Mouse (Mus musculus): ENCODE data around the gene AC161166.1. TPM values are rescaled to one million over a fixed set of nuclear protein-coding genes. Genes with fewer than 3 reads are reported as not detected.
"Not testable (repeated sequence)": the region's sequence is repeated elsewhere in the genome, so short reads cannot be mapped to it uniquely, and the experiment has no call there.

The AC161166.1 gene
- total RNA-seq, 2 experiments from 2014 or later: not detected

DNA sequence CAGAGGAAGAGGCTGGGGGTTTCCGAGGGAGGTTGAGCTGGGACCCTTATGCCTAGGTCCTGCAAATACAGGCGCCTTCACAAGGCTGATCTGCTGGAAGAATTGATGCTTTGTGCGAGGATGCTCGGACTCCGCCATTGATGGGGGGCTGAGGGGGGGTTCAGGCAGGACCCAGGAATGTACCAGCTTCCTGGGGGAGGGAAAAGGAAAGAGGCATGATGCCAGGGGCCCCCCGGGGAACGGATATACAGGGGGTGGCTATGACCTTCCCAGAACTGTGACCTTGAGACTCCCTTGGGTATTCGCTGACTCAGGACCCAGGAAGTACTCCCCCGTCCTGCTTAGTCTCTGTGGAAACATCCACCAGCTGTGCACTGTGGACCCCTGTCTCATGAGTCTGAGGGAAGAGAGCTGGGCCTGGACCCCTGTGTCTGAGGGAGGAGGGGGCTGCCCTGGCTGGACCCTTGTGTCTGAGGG, 25.6 kb downstream of the AC161166.1 start:
- DNase-seq (ENCODE audit: low spot score in 2 of 2): no peak

DNA sequence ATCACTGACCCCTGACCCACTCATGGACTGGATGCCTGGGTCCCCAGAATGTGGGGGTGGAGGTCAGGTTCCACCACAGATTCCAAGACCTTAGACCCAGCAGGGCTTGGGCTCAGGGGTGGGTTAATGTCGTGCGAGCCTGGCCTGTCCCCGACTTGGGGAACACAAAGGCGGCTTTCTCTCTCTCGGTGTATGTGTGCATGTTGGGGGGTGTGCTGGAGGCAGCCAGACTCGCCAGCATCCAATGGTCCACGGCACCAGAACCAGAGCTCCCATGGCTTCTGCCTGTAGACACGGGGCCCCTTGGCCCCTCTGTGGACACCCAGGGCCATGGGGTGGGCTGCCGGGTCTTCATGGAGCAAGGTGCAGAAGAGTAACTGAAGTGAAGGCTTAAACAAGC, 26.8 kb downstream of the AC161166.1 start:
- DNase-seq (ENCODE audit: low spot score in 2 of 2): no peak

DNA sequence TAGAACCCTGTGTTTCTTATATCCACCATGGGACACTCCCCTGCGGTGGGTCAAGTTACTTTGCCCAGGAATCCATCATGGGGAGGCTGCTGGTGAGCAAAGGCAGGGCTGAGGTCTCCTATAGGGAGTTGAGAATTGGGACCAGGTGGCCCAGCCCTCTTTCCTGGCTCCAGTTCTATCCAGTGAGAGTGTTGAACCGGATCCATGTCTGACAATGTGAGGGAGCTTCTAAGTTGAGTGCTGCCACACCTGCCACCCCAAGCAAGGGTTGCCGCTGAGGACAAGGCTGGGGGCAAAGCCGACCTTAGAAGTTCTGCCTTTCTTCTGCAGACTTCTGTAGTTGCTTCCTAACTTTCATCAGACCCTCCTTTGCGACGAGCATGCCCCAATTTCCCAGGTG, 29.0 kb downstream of the AC161166.1 start:
- not testable (repeated sequence) for DNase-seq (ENCODE audit: low spot score in 2 of 2)

DNA sequence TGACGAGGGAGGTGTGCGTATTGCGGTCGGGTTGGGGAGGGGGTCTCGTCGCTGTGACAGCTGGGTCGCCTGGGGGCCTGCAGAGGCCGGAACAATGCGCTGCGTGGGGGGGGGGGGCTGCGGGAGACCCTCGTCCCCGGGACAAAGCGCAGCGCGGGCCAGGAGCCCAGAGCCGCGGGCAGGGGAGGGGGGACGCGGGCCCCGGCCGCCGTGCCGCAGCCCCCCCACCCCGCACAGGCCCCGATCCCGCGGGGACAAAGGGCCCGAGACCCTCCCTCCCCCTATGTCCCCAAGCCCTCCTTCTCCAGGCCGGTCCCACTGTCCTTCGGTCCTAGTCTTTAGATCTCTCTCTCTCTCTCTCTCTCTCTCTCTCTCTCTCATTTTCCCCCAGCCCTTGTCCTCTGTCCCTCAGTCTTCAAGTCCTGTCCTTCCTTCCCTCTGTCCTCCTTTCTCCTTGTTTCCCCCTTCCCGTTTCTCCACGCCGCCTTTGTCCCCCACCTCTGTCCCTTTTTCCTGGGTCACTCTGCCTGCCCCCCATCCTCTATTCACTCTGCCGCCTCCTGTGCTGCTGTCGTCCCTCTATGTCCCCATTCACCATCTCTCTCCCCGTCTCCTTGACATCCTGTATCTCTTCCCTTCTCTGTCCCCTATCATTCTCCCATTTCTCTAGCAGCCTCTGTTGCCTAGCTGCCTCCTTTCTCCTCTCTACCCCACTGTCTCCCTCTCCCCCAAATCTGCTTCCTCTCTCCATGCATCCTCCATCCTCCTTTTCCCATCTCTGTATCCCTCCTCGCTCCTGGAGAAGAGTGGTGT, 29.8 kb downstream of the AC161166.1 start:
- no peak for DNase-seq (ENCODE audit: low spot score in 2 of 2)

DNA sequence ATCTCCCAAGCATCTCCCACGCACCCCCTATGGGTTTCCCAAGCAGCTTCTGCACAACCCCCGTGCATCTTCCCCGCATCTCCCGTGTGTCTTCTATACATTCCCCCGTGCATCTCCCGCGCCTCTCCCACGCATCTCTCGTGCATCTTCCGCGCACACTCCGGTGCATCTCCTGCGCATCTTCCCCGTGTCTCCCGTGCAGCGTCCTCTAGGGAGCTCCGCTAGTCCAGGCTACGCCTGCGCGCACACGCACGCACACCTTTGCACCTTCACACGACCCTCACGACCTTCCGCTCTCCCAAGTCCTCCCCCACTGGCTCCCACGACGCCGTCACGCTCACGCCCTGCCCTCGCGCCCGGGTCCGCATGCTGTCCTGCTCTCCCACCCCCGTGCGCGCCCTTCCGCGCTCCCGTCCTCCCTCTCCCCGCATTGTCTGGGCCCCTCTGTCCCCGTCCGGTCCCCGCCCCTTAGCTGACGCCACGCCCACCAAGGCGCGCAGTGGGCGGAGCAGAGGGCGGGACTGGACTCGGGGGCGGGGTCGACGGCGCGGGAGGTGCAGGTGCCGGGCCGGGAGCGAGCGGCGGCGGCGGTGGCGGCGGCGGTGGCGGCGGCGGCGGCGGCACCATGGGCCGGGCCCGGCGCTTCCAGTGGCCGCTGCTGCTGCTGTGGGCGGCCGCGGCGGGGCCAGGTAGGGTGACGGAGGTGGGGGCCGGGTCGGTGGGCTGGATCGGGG, 30.6 kb downstream of the AC161166.1 start, which contains the start of gene Cadm4:
Gene Cadm4 (plus strand): TSS at position 550 of the 734 bp plus-strand sequence.
- DNase-seq (ENCODE audit: low spot score in 2 of 2): peak; percentile 84 to 85

DNA sequence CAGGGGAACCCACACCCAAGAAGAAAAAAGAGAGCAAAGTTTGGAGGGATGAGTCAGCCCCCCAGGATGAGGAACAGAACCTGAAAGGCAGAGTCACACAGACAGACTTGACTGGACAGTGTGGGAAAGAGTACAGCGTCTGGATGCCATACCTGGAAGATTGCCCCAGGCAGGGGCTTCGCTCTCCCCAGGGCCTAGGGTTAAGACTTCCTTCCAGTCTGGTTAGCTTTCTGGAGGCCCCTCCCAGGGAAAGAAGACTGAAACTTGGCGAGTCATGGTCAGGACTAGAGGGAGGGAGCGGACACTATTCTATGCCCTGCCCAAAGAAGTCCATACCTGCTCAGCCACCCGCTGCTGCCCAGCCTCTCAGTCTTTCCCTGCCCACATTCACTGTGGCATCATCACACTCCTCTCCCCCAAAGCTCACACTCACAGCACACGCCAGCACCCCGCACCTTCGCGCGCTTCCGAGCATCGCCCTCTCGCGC, 31.2 kb downstream of the AC161166.1 start:
- DNase-seq (ENCODE audit: low spot score in 2 of 2): no peak

DNA sequence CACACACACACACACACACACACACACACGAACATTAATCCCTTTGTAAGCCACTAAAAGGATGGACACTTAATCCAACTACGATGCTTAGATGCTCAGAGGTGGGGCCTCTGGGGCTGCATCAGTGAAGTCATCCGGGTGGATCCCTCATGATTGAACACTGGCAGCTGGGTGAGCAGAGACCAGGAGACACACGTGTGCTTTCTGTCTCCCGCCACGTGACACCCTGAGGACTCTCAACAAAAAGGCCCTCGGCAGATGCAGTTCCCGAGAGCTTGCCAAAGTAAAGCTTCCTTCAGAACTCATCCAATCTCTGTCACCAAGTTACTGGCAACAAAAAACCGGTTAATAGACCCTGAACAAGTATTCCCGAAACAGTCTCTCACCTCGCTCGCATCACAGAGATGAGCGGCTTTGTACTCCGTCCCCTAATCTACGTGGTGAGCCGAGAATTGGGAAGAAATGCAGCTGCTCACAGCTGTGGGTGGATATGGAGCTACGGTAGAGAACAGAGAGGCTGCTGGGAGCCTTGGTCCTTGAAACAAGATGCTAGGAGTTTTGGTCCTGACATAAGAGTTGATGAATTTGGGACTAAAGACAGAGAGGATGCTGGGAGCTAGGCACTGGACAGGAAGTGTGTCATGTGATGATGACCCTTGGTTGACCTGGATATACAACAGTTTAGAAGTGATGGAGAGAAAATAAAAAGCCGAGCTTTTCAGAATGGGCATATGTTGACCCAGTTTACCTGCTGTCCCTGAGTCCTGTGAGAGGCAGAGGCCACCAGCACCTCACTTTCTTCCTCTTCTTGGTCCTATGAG, 31.9 kb downstream of the AC161166.1 start:
- no peak for DNase-seq (ENCODE audit: low spot score in 2 of 2)

DNA sequence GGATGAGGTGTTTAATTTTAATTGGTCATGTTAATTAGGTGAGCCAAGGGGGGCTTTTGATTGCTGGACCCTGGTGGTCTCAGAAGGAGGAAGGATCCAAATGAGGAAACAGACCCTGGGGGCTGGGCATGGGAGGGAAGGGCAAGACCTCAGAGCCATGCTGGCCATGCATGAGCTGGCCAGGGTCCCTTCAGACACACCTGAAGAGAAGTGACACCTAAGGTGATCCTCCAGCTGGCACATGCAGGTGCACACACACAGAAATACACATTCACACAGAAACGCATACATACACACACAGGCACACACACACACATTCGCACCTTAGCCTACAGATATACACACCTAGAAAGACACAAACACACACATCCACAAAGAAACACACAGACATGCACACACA, 32.6 kb downstream of the AC161166.1 start:
- no peak for DNase-seq (ENCODE audit: low spot score in 2 of 2)

DNA sequence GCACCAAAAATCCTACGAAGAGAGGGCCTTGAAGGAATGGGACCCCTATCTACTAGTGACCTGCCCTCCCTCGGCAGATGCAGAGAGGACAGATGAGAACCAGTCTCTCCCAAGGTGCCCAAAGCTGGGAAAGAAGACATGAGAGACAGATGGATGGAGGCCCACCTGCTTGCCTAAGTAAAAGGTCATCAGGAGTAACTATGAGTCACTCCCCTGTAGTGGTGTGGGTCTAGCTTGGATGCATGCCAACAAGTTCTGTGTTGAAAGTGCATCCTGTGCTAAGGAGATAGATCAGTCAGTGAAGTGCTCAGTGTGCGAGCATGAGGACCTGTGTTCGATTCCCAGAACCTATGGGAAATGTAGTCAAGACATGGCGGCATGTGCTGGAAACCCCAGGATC, 33.3 kb downstream of the AC161166.1 start:
- no peak for DNase-seq (ENCODE audit: low spot score in 2 of 2)

DNA sequence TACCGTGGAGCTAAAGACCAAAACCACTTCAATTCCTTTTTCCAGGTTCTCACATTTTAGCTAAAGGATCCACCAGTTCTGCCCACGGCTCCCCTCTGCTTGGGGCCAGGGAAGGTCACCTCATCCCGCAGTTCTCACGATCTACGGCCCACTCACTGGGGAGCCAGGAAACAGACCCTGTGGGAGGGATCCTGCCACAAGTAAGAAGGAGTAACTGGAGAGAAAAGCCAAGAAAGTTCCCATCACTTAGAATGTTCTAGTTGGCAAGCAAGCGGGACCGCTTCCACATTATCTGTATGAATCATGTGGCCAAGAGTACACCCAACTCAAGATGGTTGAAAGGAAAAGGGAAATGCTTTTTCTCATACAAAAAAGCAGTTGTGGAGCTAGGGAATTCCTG, 35.4 kb downstream of the AC161166.1 start:
- no peak for DNase-seq (ENCODE audit: low spot score in 2 of 2)

DNA sequence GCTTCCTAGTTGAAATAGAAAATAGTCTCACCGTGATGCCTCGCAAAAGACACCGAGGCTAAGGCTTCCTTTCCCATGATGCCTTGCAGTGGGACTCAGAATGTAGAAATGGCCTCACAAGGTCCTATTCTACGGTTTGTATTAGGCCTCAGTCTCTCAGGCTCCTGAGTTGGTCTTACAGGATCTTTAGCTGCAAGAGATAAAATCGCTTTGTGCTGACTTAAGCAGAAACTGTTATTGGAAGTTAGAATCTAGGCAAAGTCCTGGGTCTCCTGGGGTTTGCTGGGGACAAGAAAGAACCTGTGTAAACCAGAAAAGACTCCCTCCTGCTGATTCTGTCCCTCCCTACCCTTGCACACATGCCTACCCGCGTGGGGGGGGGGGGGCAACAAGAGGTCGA, 35.9 kb downstream of the AC161166.1 start:
- no peak for DNase-seq (ENCODE audit: low spot score in 2 of 2)

DNA sequence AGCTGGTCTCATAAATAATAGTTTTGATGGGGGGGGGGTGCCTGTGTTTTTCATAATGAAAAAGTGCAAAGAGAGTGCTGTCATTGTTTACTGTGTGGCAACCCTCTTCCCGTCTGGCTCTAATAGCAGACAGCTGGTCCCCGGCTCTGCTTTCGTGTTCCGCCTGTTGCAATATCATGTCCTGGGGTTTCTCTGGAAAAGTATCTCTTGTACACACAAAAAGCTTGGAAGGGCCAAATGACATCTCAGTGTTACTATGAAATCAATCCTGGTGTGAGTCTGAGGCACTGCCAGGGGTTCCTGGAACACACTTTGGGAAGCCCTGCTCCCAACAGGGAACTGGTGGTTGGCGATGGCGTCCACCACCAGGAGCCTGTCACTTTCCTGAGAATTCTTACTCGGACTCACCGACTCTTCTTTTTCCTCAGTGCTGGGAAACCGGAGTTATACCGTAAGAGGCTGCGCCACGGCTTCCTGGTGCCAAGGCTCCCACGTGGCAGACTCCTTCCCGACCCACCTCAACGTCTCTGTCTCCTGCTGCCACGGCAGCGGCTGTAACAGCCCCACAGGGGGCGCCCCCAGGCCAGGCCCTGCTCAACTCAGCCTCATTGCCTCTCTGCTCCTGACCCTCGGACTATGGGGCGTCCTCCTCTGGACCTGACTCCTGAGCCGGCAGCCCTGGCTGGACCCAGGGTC, 37.3 kb downstream of the AC161166.1 start:
- peak; percentile 60 to 84 for DNase-seq (ENCODE audit: low spot score in 2 of 2)

DNA sequence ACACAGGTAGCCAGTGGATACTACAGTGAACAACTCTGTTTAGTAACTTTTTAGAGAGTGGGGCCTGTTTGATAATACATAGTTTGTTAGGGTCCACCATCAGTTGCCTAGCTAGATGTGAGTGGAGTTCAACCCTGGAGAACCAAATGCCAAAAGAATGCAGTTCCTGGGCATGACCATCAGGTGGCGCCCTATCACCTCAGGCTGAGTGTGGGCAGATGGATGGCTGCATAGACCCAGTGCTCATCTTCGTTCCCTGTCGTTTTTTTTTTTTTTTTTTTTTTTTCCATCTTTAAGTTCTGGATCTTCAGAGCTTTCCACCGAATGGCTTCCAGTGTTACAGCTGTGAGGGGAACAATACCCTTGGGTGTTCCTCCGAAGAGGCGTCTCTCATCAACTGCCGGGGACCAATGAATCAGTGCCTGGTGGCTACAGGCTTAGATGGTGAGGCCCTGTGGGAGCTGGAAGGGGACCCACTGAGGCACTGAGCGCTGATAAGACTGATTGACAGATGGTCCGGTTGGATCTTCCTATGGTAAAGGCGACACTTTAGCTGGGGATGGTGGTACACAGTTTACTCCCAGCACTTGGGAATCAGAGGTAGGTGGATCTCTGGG, 38.2 kb downstream of the AC161166.1 start:
- peak; percentile 67 to 84 for DNase-seq (ENCODE audit: low spot score in 2 of 2)

DNA sequence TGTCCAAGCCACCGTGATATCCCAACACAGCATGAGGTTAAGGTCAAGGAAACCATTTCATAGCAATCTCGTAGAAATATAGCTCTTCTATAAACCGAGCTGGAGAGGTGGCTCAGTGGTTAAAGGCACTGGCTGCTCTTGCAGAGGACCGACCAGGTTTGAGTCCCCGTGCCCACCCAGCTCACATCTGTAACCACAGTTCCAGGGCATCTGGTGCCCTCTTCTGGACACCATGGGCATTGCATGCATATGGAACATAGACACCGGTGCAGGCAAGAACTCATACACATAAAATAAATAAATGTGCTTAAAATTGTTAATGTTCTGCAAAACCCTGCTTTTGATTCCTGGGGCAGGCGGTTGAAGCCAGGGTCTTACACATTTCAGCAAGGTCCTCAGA, 39.3 kb downstream of the AC161166.1 start:
- no peak for DNase-seq (ENCODE audit: low spot score in 2 of 2)

DNA sequence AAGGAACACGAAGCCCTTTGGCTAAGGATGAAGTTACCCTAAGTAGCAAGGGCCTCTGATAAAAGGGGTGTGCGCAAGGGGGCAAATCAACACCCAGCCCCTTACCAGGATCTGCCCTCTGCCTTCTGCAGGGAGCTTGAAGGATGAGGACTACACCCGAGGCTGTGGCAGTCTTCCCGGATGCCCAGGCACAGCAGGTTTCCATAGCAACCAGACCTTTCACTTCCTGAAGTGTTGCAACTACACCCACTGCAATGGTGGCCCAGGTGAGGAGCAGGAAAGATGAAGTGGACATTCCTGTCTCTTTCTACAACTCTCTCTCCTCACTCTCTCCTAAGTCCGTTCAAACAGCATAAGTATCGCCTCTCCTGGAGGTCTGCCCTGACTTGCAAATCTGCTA, 39.8 kb downstream of the AC161166.1 start:
- DNase-seq (ENCODE audit: low spot score in 2 of 2): no peak

DNA sequence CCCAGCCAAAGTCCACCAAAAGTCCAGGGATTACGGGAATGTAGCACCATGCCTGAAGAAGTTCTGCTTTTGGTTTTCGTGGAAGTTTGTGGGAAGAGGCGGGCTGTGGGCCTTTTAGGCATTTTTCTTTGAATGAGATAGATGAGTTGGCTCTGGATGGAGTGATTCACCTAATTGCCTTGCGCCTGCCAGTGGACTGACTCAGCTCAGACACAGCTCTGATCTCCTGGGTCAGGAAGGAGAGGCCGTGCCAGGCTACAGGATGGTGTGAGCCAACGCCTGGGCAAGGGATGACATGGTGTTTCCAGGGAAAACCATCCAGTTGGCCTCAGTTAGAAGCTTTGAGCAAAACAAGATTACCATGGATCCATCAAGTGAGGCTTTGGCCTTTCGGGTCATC, 41.9 kb downstream of the AC161166.1 start:
- DNase-seq (ENCODE audit: low spot score in 2 of 2): no peak

DNA sequence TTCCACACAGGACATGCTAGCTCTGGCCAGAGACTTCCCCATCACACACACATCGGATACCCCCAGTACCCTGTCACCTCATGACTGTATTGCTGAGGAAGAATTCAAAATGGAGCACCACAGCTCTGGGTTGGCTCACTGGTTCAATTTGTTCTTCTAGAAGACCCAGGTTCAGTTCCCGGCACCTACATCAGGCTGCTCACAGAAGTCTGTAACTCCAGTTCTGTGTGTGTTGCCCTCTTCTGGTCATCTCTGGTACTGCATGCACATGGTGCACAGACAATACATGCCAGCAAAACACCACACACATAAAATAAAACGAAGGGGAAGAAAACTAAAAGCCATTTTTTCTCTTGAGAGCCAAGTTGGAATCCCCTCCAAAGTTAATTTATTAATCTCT, 43.1 kb downstream of the AC161166.1 start:
- no peak for DNase-seq (ENCODE audit: low spot score in 2 of 2)

DNA sequence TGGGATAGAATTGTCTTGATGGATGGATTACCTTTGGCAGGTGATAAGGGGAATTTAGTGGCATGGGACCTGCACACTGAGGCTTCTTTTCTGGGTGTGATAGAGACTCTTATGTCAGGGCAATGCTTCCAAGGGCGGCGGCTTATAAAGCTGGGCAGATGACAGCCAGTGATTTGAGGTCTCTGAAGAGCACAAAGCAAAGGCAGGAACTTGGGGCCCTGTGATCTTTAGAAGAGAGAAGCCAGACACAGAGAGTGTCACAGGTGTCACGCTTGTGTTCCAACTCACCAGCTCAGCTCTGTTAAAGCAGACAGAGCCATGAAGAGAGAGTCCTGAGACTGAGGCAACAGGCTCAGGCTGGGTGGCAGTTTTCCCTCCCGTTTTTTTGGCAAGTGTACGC, 44.4 kb downstream of the AC161166.1 start:
- DNase-seq (ENCODE audit: low spot score in 2 of 2): no peak

DNA sequence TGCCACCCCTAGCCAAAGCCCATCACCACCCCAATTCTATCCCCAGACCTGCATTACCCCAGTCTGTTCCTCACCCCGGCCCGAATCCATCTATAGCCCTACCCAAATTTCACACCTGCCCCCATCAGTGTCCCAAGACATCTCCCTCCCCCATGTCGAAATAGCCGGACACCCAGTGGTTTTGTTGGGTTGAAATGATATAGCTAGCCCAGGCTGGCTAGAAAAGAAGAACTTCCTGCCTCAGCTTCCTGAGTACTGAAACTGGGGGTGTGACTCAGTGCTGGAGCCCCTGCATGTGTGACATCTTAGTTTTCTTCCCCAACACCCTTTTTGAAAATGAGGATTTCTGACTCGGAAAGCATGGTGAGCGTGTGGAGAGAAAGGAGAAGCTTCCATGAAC, 45.4 kb downstream of the AC161166.1 start:
- DNase-seq (ENCODE audit: low spot score in 2 of 2): no peak

All from layer of hippocampus, adult 18-20 months (tissue).